Mouse (Mus musculus): ENCODE measurements around the gene Olfr1291-ps1. TPM values are rescaled to one million over a fixed set of nuclear protein-coding genes. Genes with fewer than 3 reads are reported as not detected.

Gene Olfr1291-ps1
- polyA plus RNA-seq, 1 experiment from 2014 or later = not detected

- DNase-seq (ENCODE audit: low spot score) (no peak), ATAC-seq (ENCODE audit: low FRiP score, low TSS enrichment) (no peak)
- Histone ChIP-seq H3K4me2 (replicated peaks; ENCODE audit: low read depth) (no peak within 1 kb of the TSS), H3K27ac (replicated peaks) (no peak within 1 kb of the TSS), H3K9ac (ENCODE audit: low read length) (no peak within 1 kb of the TSS), H3K4me3 (ENCODE audit: low read depth, low read length) (no peak within 1 kb of the TSS), H3K9me3 (ENCODE audit: control insufficient read depth, low read length) (no peaks in the 10 kb centered on the region), H3K4me1 (replicated peaks; ENCODE audit: control insufficient read depth, insufficient read depth) (no peaks in the 10 kb centered on the region), H3K27me3 (ENCODE audit: control insufficient read depth, insufficient read depth, low read length) (no peaks in the 10 kb centered on the region), H3K36me3 (ENCODE audit: control insufficient read depth, insufficient read depth, low read length) (no peaks in the 10 kb centered on the region)
- WGBS = 67% methylated on average over 1 of the region's 1 CpGs
- TF ChIP-seq CTCF (IDR thresholded peaks at IDR 0.05; ENCODE audit: low read depth) (no peak), EP300 (optimal IDR thresholded peaks at IDR 0.05) (no peak)
Measured at GRCm38 (mm10) chr2:111524903-111525302, 27.9 kb downstream of the Olfr1291-ps1 start, which contains the start of gene Olfr1293-ps. Olfr1293-ps (plus strand) TSS chr2:111525203.

- Histone ChIP-seq H3K4me3 (ENCODE audit: low read depth, low read length) (no peak within 1 kb of the TSS), H3K4me1 (replicated peaks; ENCODE audit: control insufficient read depth, insufficient read depth) (no peaks in the 10 kb centered on the region), H3K4me2 (replicated peaks; ENCODE audit: low read depth) (no peak within 1 kb of the TSS), H3K9me3 (ENCODE audit: control insufficient read depth, low read length) (no peaks in the 10 kb centered on the region), H3K9ac (ENCODE audit: low read length) (no peak within 1 kb of the TSS), H3K27me3 (ENCODE audit: control insufficient read depth, insufficient read depth, low read length) (no peaks in the 10 kb centered on the region), H3K36me3 (ENCODE audit: control insufficient read depth, insufficient read depth, low read length) (no peaks in the 10 kb centered on the region), H3K27ac (replicated peaks) (no peak within 1 kb of the TSS)
- ATAC-seq (ENCODE audit: low FRiP score, low TSS enrichment) = no peak
- 38% methylated on average over 1 of the region's 1 CpGs for WGBS
- TF ChIP-seq CTCF (IDR thresholded peaks at IDR 0.05; ENCODE audit: low read depth) = no peak
- TF ChIP-seq EP300 (optimal IDR thresholded peaks at IDR 0.05) = no peak
- no peak for DNase-seq (ENCODE audit: low spot score)
Measured at GRCm38 (mm10) chr2:111540191-111540590, 43.2 kb downstream of the Olfr1291-ps1 start, which contains the start of gene Olfr1294. Olfr1294 (minus strand) TSS chr2:111540291.

Other genes starting within 250 kb of the Olfr1291-ps1 start
- gene Olfr1276, start 242.7 kb upstream of the Olfr1291-ps1 start, polyA plus RNA-seq (2015; fragmentation: Nextera tagmentation; extraction: Ambion mirVana) = not detected in 2 replicates
- gene Olfr1277, start 223.1 kb upstream of the Olfr1291-ps1 start, polyA plus RNA-seq (2015; fragmentation: Nextera tagmentation; extraction: Ambion mirVana) = 0.01 TPM in 1 of 2 replicates, not detected in the other
- not detected in 2 replicates for gene Olfr1278, start 207.0 kb upstream of the Olfr1291-ps1 start, polyA plus RNA-seq (2015; fragmentation: Nextera tagmentation; extraction: Ambion mirVana)
- gene Olfr1279, start 196.5 kb upstream of the Olfr1291-ps1 start, polyA plus RNA-seq (2015; fragmentation: Nextera tagmentation; extraction: Ambion mirVana) = not detected in 2 replicates
- not detected in 2 replicates for gene Olfr1280, start 183.2 kb upstream of the Olfr1291-ps1 start, polyA plus RNA-seq (2015; fragmentation: Nextera tagmentation; extraction: Ambion mirVana)
- not detected in 2 replicates for gene Olfr1281, start 170.7 kb upstream of the Olfr1291-ps1 start, polyA plus RNA-seq (2015; fragmentation: Nextera tagmentation; extraction: Ambion mirVana)
- gene Olfr1282, start 161.1 kb upstream of the Olfr1291-ps1 start, polyA plus RNA-seq (2015; fragmentation: Nextera tagmentation; extraction: Ambion mirVana) = not detected in 2 replicates
- gene Olfr1283, start 130.4 kb upstream of the Olfr1291-ps1 start, polyA plus RNA-seq (2015; fragmentation: Nextera tagmentation; extraction: Ambion mirVana) = not detected in 2 replicates
- not detected in 2 replicates for gene Olfr1284, start 121.7 kb upstream of the Olfr1291-ps1 start, polyA plus RNA-seq (2015; fragmentation: Nextera tagmentation; extraction: Ambion mirVana)
- gene Olfr1286, start 74.1 kb upstream of the Olfr1291-ps1 start, polyA plus RNA-seq (2015; fragmentation: Nextera tagmentation; extraction: Ambion mirVana) = not detected in 2 replicates
- not detected in 2 replicates for gene Olfr1287, start 48.0 kb upstream of the Olfr1291-ps1 start, polyA plus RNA-seq (2015; fragmentation: Nextera tagmentation; extraction: Ambion mirVana)
- not detected in 2 replicates for gene Olfr1288, start 23.1 kb upstream of the Olfr1291-ps1 start, polyA plus RNA-seq (2015; fragmentation: Nextera tagmentation; extraction: Ambion mirVana)
- not detected in 2 replicates for gene Olfr1289, start 16.4 kb upstream of the Olfr1291-ps1 start, polyA plus RNA-seq (2015; fragmentation: Nextera tagmentation; extraction: Ambion mirVana)
- gene Olfr1290, start 3.4 kb upstream of the Olfr1291-ps1 start, polyA plus RNA-seq (2015; fragmentation: Nextera tagmentation; extraction: Ambion mirVana) = not detected in 2 replicates
- not detected in 2 replicates for gene Olfr1293-ps, start 28.0 kb downstream of the Olfr1291-ps1 start, polyA plus RNA-seq (2015; fragmentation: Nextera tagmentation; extraction: Ambion mirVana)
- not detected in 2 replicates for gene Olfr1294, start 43.1 kb downstream of the Olfr1291-ps1 start, polyA plus RNA-seq (2015; fragmentation: Nextera tagmentation; extraction: Ambion mirVana)
- gene Olfr1295, start 72.5 kb downstream of the Olfr1291-ps1 start, polyA plus RNA-seq (2015; fragmentation: Nextera tagmentation; extraction: Ambion mirVana) = not detected in 2 replicates
- gene Olfr1297, start 129.3 kb downstream of the Olfr1291-ps1 start, polyA plus RNA-seq (2015; fragmentation: Nextera tagmentation; extraction: Ambion mirVana) = not detected in 2 replicates
- not detected in 2 replicates for gene Olfr1298, start 152.0 kb downstream of the Olfr1291-ps1 start, polyA plus RNA-seq (2015; fragmentation: Nextera tagmentation; extraction: Ambion mirVana)
- gene Olfr1299, start 164.2 kb downstream of the Olfr1291-ps1 start, polyA plus RNA-seq (2015; fragmentation: Nextera tagmentation; extraction: Ambion mirVana) = not detected in 2 replicates

Data from stomach, postnatal 0 days (tissue).